Mouse (Mus musculus): Measurements from ENCODE around the gene Zbtb1. TPM values are rescaled to one million over a fixed set of nuclear protein-coding genes. Genes with fewer than 3 reads are reported as not detected.
A peak's percentile ranks its signal among the peaks of the same experiment; 100 is the strongest.

Zbtb1 gene
- polyA plus RNA-seq, 3 experiments from 2014 or later, result 20.2 to 26.2 (median 25.2) TPM

DNA sequence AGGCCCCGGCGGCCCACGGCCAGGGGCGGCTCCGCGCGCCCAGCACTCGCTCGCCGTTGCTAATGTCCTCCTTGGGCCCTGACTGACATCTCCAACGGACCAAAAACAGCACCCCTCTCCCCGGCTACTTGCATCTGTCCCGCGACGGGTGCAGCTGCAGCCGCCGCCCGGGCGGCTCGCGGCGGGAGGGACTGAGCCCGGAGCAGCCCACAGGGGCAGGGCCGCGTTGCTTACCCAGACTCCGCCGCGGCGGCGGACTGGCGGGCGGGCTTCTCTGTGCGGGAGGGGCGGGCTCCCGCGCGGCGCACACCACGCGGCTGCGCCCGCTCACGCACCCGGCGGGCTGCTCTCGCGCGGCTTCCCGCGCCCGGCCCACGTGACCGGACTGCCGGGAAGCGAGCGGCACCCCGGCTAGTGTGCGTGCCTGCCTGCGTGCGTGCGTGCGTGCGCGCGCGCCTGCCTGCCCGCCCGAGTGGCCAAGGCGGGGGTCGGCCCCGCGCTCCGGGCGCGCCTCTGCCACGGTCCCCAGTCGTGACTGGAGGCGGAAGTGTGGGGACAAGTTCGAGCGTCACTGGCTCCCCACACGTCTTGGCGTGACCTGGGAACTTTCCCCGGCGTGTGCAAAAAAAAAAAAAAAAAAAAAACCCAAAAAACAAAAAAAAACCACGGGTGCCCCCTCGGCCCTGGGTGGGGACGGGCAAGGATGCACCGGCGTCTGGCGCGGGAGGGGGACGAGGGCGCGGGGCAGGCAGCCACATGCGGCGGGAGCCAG lies 674 bp upstream of the Zbtb1 start, which contains the start of gene Zbtb25:
Gene Zbtb25, minus strand, starts transcription at position 397 of the 772 bp plus-strand sequence.
- peak; percentile 36 for ATAC-seq

DNA sequence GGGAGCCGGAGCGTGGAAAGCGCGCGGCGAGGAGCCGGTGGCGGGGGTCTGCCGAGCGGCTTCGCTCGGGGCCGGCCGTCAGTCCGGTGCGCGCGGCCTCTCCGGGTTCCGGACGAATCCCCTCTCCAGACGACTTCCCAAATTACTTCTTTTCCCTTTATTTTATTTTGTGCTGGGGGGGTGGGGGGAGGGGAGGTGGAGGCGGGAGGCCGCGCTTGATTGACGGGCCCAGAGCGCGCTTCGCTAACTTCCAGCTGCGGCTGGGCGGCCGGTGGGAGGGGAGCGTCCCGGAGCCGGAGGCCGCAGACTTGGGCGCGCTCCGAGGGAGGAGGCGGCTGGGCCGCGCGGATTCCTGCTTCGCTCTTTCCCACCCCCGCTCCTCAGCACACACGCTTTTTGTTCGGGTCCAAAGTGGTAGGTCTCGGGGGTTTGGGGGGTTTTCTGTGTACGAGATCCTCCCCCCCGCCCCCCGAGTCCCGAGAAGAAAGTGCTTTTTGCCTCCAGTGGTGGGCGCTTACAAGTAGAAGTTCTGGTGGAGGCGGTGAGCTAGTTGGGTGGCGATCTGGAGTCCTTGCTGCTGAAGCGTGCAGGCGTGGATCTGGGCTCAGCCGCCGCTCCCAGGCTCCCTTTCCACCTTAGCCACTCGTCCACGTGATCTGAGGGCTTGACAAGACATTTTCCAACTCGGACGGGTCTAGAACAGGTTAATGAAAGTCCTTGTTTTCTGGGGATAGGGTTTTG lies 935 bp downstream of the Zbtb1 start:
- ATAC-seq, result peak; percentile 16

DNA sequence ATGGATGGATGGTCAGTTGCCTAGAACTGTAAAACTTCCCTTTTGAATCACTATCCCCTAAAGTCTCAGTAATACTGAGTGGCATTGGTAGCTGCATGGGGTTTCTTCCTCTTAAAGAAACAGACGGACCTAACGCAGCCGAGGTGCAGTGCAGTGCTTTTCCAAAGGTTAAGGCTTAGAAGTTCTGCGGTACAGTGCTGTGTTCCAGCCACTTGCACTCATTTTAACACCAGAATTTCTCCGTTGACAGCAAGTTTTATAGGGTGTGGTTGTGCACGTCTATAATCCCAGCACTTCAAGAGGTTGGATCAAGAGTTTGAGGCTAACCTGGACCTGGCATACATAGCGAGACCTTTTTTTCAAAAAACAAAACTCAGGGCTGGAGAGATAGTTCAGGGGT lies 2.0 kb downstream of the Zbtb1 start:
- ATAC-seq, result no peak

DNA sequence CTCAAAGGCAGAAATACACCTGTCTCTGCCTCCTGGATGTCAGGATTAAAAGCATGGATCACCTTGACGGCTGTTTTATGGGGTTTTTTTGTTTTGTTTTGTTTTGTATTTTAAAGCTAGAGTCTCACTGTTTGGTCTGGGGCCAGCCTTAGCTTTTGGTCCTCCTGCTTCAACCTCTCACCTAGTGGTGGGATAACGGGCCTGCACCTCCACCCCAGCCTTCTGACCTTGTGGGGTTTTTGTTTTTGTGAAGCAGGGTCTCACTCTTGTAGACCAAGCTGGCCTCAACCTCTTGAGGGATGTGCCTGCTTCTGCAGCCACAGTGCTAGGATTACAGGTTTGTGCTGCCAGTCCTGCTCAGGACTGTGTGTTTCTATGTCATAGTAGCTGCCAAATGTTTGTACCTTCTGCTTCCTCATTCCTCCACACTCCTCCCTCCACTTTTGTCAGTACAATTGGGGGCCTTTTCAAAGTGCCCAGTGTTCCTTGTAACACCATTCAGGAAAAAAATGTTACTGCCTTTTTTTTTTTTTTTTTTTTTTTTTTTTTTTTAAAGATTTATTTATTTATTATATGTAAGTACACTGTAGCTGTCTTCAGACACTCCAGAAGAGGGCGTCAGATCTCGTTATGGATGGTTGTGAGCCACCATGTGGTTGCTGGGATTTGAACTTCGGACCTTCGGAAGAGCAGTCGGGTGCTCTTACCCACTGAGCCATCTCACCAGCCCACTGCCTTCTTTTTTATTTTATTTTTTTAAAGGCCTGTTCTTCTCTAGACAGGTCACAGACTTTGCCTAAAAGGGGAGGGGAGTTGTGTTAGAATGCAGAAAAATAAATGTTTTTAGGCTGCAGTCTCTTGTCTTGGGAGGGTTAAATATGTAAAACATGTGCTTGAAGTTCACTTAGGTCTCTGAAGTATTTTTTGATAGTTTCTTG lies 3.1 kb downstream of the Zbtb1 start:
- ATAC-seq, result no peak

DNA sequence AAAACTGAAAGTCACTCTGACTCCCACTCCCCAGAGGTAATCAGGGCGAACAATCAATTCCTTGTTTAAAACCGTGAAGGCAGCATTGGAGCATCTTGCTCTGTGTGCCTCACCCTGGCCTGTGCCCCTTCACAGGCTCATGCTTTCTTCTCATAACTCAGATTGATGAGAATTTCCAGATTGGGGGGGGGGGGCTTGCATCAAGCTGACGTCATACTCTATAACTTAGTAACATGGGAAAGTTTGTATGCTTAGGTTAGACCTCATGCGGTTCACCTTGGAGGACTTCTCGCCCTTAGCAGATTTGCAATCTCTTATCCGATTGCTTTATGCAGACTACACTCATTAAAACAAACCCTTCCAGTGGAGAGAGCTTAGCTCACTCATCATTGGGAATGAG lies 3.9 kb downstream of the Zbtb1 start:
- peak; percentile 1 for ATAC-seq

DNA sequence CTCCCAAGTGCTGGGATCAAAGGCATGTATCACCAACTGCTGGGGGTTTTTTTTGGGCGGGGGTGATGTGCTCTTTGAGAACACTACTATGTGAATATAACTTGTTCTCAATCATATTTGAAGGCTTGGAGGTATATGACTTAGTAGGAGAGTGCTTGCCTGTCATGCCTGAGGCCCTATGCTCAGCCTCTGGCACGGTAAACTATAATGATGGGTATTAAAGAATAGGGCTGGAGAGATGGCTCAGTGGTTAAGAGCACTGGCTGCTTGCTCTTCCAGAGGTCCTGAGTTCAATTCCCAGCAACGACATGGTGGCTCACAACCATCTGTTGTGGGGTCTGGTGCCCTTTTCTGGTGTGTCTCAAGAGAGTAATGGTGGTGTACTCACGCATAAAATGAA lies 4.8 kb downstream of the Zbtb1 start:
- no peak for ATAC-seq

DNA sequence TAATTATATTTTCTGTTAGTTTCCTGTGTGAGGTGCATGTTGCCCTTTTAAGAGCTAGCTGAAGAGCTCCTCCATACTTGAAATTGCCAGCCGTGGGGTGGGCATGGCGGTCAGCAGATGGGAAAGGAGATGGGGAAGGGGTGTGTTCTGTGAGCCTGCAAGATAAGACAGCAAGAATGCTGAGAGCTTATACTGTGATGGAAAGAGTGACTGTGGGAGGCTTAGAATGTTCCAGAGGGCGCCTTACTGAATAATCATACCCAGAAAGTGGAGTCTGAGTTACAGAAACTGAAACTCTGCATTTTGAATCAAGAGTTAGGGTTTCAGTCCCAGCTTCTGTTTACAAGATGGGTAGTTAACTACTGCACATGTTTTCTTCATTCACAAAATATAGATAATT lies 5.4 kb downstream of the Zbtb1 start:
- ATAC-seq, result peak; percentile 52

DNA sequence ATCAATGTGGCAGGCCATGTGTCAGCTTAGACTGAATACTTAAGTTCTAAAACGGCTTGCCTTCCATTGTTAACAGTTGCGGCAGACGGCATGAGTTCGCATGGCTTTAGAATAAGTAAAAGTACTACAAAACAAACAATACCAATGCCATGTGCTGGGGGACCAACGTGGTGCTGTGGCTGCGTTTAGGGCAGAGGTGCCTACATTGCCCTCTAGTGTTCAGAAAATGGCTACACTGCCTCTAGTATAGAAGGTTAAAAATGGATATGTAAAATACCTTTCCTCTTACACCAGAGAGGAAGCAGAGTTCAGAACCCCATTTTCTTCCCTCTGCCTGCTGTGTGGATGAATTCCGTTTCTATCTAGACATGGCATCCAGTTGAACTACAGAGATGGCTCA lies 6.6 kb downstream of the Zbtb1 start:
- peak; percentile 65 for ATAC-seq

DNA sequence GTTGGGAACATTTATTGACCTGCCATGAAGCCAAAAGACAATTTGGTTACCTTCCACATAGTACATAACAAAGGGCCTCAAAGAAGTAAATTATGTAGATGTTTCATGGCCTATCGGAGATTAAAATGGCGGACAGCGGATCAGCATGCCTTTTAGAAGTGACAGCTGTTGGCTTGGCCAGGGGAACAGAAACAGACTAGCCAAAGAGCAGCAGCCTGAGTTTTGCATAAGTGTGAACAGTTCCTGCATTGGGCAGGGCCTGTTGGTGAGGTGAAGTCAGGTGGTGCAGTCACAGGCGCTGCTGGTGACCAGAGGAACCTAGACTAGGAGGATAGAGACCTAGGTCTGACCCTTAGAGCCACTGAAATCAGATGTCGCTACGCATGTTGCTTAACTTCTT lies 7.0 kb downstream of the Zbtb1 start:
- ATAC-seq, result no peak

DNA sequence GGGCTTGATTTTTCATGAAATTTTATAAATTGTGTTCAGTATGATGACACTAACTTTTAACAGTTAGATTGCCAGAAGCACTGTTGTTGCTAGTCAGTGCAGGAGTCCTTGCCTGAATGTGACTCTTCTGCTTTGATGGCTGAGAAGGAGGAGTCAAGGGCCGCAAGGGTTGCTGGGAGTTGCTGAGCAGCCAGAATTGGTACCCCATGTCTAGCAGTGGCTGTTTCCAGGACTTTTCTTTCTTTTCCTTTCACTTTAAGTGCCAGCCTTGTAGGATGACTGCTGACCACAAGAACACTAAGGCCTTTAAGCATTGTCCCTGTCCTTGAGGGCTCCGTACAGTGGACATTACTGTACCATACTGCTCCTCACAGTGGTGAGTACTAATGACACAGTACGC lies 7.7 kb downstream of the Zbtb1 start:
- ATAC-seq, result peak; percentile 7

DNA sequence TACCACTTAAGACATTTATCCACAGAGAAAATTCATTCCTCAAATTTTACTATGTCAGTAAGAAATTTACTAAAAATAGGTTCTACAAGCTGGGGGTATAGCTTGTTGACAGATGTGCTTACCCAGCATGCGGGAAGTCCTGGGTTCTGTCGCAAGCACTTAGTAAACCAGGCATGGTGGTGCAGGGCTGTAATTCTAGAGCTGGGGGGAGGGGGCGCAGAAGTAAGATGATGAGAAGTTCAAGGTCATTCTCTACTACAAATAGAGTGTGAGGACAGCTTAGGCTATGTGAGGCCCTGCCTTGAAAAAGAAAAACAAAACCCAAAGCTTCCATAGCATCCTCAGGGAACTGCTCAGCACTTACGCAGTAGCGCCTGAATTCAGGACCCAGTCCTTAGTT lies 8.5 kb downstream of the Zbtb1 start:
- no peak for ATAC-seq

DNA sequence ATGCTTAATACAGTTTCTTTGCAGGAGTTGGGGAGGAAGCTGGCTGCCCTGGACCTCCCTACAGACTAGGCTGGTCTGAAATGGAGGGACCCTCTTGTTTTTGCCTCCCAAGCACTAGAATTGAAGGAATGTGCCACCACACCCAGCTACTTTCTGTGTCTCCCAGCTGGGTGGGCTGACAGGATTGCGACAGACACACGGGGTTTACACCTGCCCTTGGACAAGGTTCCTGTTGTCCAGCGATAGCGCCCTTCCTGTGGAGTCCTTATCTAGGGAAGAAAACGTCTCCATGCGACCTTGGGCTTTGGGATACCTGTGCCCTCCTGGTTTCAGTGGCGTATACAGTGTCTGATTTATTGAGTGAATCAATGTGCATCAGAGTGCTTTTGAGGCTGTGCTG lies 10.1 kb downstream of the Zbtb1 start:
- ATAC-seq, result no peak

DNA sequence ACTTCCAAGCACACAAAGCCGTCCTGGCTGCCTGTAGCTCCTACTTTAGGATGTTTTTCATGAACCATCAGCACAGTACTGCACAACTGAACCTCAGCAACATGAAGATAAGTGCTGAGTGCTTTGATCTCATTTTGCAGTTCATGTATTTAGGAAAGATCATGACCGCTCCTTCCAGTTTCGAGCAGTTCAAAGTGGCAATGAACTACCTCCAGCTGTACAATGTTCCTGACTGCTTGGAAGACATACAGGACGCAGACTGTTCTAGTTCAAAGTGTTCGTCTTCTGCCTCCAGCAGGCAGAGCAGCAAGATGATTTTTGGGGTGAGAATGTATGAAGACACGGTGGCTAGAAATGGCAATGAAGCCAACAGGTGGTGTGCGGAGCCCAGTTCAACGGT lies 15.3 kb downstream of the Zbtb1 start:
- no peak for ATAC-seq

DNA sequence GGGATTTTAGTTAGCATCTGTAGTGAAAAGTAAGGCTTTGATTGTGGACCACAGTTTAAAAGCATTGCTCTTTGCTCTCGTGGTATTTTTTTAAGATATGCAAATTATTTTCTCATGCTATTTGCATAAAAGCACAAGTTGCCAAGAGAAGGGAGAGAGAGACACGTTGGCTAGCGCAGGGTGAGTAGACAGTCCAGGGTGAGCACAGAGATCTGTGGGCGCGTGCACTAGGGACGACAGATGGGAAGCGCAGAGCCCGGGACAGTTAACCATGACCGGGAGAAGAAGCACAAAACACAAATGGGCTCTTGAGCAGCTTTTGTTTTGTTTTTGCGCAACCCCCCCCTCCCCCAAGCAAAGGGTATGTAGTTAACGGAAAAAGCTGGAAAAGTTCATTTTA lies 18.7 kb downstream of the Zbtb1 start:
- no peak for ATAC-seq

DNA sequence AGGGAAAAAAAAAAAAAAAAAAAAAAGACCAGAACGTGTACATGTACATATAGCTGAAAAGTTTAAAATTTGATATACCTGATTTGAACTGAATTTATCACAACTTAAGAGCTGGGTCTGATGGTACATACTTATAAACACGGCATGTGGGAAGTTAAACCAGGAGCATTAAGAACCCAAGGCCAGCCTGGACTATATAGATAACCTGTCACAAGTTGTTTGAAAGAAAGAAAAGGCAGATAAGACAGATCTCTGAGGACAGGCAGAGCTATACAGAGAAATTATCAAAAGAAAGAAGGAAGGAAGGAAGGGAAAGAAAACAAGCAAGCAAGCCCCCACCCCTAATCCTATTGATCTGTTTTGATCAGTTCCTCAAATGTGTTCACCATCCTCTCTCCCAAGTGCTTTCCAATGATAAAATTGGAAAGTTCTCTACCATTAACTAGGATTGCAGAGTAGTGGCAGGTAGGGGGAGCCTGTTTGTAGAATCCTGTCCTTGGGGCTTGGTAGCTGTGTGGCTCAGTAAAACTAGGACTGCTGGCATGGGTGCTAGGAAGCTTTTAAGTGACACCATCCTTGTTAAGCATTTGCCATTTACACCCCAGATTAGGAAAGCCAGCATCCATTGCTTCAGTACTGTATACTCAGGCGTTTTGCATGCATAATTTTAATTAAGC lies 21.7 kb downstream of the Zbtb1 start:
- no peak for ATAC-seq

DNA sequence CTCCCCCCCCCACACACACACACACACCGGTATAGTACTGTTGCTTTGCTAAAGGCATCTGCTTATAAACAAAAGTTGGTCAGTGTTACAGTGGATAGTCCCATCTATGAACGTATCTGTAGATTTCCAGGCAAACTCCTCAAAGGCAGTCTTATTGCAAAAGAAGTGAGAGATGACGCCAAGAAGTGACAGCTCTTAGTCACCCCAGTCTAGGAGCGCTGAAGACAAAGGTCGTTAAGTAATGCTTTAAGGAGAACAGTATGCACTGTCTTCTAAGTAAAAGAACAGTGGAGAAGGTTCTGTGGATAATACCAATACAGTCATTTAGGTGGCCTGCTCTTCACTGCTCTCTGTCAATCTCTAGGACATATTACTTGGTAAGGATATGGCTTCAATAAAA lies 22.9 kb downstream of the Zbtb1 start:
- no peak for ATAC-seq

DNA sequence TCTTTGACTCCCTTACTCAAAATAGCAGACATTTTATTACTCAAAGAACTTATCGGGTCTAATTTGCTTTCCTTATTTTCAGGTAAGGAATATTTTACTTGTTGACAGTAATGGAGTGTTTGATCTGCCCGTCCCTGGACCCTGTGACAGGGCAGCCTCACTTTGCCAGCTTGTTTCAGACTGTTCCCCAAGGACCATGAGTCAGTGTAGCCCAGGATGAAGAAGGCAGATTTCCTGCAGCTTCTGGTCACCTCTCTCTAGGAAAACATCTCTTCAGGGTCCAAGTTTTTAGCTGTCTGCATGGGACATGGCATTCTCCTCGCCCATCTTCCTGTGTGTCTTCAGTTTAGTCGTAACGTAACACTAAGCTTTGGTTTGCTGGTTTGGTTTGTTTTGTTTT lies 27.2 kb downstream of the Zbtb1 start:
- no peak for ATAC-seq

DNA sequence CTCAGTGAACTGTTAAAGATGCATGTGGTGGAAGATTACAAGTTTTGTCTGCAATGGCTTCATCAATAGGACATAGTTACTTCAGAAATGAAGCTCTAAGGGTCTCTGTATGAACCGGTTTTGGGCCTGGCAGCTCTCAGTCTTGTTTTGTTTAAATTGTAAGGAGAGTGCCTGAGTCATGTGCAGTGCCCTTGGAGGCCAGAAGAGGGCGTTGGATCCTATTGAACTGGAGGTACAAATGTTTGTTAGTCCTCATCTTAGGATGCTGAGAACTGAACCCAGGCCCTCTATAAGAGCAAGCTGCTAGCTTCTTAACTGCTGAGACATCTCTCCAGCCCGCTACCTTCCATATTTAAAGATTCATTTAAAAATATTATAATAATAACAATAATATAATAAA lies 31.6 kb downstream of the Zbtb1 start:
- no peak for ATAC-seq

DNA sequence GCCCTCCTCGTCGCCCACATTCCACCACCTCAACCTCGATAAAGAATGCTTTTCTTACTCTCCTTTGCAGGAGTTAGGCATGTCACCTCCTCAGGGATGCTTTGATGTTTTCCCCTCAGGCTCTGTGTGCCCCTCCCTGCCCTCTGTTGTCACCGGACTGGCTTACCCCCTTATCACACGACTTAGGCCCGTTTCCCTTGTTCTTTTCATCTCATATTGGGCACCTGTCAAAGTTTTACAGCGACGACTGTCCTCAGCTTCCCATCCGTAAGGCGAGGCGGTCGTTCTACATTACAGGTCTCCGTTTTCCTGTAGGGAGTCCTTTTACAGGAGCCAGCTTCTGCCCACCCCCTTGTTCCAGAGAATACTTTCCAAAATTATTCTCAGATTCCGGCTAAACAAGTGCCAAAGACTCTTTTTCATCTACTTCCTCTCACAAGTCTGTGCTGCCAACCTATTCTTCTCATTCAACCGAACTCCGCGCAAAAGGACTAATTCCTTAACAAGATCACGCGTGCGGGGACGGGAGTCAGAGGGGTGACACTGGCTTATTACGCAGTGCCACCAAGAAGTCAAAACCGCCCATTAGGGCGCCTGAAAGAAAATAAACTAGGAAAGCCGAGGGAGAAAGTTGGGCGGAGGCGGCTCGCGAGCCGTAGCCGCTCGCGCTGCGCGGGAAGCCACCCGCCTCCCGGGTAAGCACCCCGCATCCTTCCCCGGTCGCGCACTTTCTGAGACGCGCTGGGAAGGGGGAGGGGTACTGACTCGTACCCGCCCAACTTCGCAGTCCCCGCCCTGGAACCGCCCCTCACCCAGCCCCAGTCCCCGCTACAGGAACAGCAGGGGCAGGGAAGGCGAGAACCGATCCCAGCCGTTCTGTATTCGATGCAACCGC lies 33.2 kb downstream of the Zbtb1 start:
- ATAC-seq, result peak; percentile 71

DNA sequence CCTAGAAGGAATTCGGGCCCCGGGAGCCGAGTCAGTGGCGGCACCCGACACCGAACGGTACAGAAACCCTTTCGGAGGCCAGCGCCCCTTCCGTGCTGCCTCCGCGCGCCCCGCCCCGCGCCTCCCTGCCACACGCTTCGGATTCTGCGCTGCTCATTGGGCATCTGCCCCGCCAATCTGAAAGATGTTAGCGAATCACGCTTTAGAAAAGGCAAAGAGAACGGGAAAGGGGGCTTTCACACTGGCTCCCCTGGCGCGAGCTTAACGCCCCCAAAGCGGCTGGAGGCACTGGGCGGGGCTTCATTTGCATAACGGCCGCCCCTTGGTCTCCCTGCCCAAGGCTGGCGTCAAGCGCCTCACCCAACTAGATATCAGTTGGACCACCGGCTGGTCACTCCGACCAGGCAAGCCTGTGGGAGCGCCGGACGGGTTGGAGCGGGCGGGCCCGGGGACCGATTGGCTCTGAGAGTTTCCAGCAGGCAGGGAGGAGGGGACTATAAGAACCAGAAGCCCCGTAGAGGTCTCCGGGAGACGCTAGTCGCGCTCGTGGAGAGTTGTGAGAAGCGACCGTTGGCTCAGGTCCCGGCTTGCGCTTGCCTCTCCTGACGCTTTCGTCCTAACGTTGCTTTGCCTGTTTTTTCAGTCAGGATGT lies 33.9 kb downstream of the Zbtb1 start, which contains the start of gene Hspa2:
Gene Hspa2, plus strand, starts transcription at position 291 of the 652 bp plus-strand sequence.
- peak; percentile 88 for ATAC-seq

DNA sequence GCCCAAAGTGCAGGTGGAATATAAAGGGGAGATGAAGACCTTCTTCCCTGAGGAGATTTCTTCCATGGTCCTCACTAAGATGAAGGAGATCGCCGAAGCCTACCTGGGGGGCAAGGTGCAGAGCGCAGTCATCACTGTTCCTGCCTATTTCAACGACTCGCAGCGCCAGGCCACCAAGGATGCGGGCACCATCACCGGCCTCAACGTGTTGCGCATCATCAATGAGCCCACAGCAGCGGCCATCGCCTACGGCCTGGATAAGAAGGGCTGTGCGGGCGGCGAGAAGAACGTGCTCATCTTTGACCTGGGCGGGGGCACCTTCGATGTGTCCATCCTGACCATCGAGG lies 34.7 kb downstream of the Zbtb1 start:
- no peak for ATAC-seq
